Mouse (Mus musculus) embryo, embryonic 9.5 days (tissue): ENCODE measurements around the gene Scd2.
"Not testable (repeated sequence)": the region's sequence is repeated elsewhere in the genome, so short reads cannot be mapped to it uniquely, and the experiment has no call there.

ENCODE experiments used
- DNase-seq: peaks from one replicate; pipeline ENCODE4 v3.0.0-alpha.2; 2017; ENCODE audit errors: extremely low spot score

Scd2 gene

DNA sequence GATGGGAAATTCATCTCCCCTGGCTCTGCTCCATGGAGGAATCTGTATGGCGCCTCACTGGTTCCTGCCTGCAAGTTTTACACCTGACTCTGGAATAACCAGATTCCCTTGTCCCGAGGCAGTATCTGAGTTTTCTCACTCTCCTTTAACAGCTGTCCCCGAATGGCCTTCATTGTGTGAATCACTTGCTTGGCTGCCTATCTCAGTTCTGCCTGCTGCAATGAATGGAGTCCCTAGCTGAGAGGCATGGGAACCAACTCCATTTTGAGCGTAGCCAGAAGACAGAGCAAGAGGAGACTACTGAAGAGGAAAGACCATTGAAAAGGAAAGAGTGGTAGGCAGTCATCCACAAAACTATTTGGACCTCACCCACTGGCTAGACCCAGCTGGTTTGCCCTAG, 19.8 kb upstream of the Scd2 start:
- no peak for DNase-seq

DNA sequence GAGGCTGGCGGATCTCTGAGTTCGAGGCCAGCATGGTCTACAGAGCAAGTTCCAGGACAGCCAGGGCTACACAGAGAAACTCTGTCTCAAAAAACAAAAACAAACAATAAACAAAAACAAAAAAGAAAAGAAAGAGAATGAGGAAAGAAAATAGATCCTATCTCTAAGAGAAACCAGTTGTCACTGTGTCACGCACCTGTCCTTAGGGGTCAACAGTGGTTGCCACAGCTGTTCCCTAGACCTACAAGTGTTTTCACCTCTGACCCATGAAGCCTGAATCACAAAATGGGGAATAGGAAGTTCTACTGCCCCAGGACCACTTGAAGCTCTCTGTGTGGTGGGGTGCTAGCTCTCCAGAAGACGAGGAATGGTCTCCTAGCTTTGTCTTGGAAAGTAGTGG, 19.0 kb upstream of the Scd2 start:
- no peak for DNase-seq

DNA sequence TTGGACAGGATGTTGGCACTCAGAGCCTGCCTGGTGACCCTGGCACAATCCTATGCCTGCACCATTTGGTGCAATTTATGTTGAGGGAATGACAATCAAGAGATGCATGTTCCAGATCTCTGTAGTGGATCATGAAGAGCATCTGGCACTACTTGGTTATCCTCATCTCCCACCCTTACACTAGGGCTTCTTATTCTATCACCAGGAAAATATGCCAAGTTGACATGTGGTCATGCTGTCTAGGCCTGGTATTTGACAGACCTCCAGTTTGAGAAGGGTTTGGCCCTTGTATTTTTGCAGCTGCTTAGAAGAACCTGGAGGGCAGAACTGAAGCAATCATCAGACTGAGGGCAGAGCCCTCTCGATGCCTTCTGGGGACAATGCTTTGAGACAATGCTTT, 18.1 kb upstream of the Scd2 start:
- DNase-seq = no peak

DNA sequence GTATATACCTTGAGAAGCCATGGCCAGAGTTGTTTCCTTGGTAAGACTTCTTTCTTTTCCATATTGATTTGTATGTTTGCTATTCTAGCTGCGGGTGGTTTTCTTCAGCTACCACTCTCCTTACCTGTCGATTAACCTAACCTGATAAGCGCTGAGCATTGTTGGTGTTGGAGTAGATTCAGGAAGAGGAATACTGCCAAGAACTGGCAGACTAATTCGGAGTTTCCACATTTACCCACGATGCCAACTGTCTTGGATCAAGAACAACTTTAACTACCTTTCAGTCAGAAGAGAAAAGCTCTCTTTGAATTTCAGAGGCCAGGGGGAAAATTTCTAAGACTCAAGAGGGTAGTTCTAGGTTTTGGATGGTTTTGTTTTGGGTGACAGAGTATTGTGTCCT, 16.6 kb upstream of the Scd2 start:
- no peak for DNase-seq

DNA sequence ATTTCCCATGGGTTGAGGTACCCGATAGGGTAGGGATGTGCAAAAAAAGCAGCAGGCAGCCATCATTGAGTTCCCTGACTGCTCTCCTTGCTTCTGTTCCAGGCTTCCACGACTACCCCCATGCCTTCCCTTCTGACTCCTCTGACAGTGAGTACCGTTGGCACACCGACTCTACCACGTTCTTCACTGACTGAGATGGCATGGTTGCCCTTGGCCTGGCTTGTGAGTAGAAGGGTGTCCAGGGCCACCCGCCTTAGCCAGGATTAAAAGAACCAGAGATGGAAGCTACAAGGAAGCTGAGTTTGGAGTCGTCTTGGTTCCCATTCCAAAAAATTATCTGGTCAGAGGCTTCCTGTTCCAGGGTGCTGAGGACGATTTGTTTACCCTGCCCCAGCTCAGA, 15.5 kb upstream of the Scd2 start:
- no peak for DNase-seq

DNA sequence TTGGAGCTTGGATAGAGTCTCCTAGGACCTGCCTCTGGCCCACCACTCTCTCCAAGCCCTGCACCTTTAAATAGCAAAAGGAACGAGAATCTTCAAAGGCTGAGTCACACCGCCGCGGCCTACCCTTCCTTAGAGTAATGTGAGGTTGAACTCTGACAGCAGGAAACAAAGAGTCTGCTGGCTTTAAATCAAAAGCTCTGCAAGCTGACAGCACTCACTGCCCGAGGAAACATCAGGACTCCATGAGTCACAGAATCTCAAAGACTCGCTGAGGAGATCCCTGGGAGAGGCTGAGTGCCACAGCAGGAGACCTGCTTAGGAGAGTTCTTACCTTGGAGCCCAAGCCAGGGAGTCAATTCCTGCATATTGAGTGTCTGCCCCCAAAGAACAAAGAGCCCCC, 12.7 kb upstream of the Scd2 start:
- DNase-seq = peak; percentile 45

DNA sequence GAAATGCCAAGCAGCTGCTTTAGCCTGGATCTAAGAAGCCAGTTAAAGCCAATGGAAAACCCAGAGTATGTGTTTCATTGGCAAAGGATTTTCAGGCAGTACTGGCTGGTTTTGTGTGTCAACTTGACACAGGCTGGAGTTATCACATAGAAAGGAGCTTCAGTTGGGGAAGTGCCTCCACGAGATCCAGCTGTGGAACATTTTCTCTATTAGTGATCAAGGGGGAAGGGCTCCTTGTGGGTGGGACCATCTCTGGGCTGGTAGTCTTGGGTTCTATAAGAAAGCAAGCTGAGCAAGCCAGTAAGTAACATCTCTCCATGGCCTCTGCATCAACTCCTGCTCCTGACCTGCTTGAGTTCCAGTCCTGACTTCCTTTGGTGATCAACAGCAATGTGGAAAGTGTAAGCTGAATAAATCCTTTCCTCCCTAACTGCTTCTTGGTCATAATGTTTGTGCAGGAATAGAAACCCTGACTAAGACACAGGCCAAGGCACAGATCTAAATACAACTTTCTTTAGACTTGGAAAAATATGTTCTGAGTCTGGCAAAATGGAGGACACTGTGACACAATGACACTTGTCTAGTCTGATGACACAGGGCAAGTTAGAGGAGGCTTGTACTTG, 11.5 kb upstream of the Scd2 start:
- DNase-seq = not testable (repeated sequence)

DNA sequence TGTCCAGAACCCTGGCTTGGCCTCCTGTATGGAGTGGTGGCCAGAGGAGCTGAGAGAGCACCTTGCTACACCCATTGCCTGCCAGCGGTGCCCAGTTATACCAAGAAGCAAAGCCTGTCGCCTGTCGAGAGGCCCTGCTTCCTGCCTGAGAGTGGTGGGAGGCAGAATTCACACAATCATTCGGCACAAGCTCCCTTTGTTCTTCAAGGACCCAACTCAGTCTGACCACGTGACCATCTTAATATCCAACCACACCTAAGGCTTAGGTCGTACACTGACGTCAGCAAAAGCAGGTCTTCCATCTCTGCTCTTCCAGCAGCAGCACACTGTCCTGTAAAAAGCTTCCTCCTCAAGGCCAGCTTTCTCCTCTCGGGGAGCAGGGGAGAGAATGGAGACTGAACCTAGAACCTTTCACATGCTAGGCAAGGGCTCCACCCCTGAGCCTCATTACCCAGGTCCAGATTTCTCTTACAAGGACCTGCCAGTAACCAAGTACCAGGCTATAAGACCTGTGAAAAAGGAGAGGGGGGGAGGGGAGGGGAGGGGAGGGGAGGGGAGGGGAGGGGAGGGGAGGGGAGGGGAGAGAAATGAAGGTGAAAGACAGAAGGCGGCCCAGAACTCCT, 10.8 kb upstream of the Scd2 start:
- no peak for DNase-seq

DNA sequence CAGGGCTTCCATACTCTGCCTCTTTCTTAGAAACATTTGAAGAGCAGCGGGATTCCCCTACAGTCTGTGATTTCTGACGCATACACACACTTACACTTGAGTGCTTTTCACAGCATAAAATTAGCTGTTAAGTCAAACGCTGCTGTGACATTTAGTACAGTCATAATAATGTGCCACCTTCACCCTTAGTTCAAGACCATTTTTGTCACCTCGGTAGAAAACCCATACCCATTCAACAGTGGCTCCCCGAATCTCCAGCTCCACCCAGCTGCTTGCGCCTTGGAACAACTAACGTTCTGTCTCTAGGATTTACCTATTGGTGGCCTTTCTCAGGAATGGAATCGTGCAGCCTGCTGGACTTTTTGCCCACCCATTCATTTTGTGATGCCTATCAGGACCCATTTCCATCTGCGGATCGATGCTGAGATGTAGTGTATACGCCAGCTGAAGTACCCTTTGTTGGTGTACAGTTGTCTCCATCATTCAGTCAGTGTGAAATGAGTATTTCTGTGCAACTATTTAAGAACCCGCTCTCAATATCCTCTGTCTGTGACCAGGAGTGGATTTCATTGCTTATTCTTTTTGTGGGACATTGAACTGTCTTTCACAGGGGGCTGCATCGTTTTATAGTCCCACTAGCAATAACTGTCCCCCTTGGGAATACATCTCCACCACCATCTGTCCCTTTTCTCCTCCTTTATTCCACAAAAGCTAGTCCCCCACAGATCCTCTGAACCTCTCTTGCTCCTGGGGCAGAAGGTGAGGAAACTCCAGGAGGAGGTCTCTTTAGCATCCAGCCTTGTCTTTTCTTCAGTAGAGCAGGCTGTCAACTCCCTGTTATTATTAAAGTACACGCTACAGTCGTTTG, 10.1 kb upstream of the Scd2 start:
- no peak for DNase-seq

DNA sequence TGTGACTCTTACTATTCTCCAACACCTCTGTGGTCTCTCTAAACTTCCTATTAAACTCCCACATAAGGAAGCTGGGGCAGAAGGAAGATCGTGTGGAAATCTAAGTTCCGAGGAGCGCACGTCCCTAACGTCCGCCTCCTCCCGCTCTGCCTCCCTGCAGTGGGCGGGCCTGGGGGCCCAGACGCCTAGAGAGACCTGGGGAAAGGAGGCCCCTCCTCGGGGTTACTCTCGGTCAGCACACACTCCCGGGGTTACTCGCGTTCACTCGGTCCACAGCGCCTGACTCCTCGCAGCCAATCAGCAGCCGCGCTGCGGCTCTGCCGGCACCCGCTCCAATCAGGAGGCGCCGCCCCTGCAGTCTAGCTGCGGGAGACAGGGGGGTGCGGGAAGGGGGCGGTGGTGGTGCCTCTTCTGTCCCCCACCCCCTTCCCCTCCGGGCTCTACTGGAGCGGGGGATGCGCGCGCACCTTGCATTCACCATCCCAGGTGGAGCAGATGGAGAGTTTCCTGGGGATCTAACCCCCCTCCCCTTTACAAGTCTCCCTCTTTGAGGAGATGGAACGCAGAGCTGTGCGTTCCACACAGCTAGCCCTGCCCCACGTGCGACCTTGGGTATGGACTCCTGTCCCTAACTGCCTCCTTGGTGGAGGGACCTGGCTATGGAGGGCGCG, 9.3 kb upstream of the Scd2 start:
- DNase-seq = peak; percentile 98

DNA sequence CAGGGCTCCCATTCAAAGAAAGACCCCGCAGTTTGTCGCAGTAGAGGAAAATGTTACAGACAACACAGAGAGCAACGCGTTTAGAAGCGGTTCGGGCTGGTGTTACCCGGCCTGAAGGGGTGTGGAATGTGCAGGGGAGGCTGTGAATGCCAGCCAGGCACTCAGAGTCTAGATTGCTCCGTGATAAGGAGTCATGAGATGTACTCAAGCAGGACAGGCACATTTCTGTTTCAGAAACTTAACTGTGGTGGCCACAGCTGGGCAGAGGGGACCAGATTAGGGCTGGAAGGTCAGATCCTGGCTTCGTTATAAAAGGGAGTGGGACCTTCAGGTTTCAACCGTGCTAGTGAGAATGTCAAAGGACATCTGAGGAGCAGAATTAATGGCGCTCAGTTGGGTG, 8.8 kb upstream of the Scd2 start:
- no peak for DNase-seq

DNA sequence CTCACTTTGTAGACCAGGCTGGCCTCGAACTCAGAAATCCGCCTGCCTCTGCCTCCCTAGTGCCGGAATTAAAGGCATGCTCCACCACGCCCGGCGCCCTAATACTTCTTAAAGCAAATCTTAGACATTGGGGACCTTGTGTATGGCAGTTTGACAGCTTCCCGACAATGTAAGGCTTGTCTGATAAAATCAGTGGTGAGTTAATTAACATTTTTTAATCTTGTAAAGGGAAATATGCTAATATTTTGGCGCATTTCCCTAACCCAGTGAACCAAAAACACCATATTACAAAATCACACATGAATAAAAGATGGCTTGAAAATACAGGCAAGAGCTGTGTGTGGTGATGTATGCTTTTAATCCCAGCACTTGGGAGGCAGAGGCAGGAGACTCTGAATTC, 7.9 kb upstream of the Scd2 start:
- DNase-seq = no peak

DNA sequence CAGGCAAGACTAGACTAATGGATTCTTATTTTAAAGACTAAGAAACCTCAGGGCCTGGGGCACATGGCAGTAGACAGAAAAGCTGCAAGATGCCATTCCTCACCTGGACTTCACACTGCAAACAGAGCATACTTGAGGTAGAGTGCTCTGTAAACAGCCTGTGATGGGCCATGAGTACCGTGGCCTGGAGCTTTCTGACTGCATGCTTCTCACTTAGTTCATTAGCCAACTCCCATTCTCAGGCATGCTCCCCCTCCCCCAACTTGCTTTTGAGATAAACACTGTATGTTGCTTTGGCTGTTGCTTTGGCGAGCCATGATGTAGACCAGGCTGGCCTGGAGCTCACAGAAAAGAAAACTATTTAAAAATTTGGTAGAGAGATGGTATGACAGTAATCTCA, 7.4 kb upstream of the Scd2 start:
- no peak for DNase-seq

DNA sequence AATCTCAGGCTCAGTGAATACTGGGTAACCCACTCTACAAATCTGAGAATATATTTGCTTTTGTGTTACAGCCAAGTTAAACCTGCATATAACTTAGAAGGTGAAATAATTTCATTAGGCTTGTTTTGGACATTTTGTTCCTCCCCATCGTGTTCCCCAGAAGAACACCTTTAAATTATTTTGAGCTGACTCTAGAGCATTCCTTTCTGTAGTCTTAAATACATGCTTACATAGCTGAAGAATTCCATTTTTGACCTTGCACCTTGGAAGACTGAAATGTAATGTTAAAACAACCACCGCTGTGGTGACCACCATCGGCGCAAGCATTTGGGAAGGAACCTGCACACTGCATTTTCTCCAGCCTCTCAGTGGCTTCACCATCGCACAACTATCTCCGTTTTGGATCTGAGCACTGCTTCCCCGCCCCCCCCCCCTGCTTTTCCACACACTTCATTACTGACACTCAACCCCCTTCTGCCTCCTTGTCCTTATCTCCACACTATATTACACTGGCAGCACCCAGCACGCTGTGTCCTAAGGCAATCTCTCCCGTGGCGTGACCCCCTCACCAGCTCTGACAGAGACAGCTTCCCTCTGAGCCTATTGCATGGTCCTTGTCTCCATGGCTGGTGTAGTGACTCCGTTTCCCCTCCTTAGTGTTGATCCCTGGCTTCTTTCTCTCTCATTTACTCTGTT, 5.9 kb upstream of the Scd2 start:
- no peak for DNase-seq

DNA sequence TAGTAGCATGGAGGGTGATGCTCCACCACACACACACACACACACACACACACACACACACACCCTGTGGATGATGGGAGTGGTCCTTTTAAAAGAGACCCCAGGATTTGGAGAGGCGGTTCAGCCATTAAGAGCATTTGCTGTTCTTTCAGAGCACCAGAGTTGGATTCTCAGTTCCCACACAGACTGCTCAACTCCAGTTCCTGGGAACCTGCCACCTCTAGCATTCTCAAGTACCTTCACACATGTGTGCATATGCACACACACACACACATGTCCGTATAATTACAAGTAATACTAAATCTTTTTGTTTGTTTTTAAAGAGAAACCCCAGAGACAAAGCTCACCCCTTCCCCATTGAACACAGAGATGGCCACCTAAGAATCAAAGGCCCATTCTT, 1.4 kb upstream of the Scd2 start:
- no peak for DNase-seq

DNA sequence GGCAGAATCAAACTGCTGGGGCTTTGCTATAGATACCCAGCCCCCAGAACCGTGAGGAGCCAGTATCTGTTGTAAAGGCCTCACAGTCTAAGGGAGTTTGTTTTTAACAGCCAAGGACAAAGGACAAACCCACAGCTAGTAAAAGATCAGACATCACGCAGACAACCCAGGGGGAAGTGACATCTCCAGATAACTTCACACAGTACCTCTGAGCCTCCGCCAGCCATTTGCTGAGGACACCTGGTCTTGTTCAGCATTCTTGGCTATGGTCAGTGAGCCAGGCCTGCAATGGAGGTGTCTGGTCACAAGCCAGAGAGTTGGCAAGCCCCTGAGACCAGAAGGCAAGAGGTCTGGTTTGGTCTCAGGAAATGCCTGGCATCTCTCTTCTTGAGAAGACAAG, 991 bp upstream of the Scd2 start:
- no peak for DNase-seq

DNA sequence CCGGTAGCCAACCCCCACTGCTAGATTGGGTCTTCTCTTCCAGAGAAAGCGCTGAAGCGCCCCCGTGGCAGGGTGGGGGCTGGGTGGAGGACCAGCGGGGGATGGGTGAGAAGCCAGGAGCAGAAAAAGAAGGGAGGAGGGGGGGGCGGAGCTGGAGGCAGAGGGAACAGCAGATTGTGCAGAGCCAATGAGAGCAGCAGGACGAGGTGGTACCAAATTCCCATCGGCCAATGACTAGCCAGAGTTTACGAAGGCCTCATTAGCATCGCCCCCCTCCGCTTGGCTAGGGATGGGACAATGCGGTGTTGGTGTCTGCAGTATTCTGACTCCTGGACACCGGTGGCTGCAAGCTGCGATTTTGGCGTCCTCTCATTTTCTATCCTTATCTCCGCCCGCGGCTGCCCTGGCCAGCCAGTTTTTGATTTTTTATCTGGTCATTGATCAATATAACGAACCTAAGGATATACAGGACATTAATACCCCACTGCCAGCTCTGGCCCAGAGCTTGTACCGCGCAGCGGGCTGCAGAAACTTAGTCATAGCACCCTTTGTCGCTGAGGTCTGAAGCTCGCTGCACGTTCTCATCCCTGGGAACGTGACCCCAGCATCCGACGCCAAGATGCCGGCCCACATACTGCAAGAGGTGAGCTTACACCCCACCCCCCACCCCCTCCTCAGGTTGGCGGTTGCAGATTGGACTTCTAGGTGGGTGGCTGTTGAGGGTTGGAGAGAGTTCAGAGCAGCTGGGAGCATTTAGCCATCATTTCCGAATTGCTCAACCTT, 486 bp downstream of the Scd2 start:
- peak; percentile 98 for DNase-seq

DNA sequence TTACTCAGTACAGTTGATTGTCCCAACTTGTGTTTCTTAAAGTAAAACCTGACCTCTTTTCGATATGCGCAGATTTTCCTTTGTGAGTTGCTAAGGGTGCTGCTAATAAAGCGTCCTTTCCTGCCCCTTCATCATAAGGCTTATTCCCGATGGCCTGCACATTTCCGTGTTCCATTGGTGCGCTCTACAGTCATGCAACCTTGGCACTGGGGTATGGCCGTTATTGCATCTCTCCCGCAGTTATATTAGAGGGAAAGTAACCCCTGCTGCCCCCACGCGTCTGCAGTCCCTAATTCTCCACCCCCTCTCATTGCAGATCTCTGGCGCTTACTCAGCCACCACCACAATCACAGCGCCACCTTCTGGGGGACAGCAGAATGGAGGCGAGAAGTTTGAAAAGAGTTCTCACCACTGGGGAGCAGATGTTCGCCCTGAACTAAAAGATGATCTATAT, 1.1 kb downstream of the Scd2 start:
- DNase-seq = peak; percentile 89

DNA sequence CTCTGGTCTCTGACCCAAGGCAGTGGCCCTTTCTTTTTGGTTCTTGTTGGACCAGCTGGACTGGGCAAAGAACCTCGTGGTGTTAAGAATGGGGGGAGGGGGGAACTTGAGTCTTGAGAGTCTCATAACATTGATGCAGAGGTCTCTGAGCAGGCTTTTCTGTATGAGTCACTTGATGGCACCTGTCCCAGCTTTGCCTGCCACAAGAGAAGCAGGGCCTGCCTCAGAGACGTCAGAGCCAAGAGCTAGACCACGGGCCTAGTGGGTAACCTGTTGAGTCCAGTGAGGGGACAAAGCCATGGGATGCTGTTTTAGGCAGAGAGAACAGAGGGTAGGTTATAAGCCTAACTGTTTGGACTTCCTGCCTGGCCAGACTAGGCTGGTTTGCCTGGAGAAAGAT, 1.8 kb downstream of the Scd2 start:
- DNase-seq = no peak

DNA sequence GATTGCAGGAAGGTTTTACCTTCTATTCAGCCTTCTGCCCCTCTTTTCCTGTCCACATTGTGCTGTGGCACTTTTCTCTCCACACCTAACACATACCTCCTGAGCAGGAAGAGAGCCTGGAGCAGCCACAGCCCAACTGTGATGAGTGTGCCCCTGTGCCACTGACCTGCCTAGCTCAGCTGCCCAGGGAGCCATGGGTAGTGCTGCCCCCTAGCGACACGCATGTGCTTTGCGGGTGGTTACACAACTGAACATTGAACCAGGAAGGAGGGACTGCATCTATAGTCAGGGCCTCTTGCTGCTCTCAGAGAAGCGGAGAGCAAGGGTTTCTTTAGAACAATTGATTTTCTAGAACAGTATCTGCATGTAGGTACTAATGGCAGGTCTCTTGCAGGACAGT, 2.3 kb downstream of the Scd2 start:
- DNase-seq = peak; percentile 83

DNA sequence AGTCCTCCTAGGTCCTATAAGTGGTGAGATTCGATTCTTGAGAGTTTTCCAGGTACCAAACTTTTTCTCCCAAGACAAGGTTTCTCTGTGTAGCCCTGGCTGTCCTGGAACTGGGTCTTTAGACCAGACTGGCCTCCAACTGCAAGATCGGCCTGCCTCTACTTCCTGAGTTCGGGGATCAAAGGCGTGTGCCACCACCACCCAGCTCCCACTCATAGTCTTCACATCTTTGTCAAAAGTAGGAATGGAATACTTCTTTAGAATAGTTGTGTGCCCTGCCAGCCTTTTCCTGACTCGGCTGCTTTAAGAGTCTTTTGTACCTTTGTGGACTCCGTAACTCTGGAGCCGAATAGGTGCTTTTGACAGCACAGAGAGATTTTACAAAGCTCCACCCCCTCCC, 2.7 kb downstream of the Scd2 start:
- no peak for DNase-seq
